Mouse (Mus musculus): ENCODE measurements around the gene Esam.
A peak's percentile ranks its signal among the peaks of the same experiment; 100 is the strongest.

Gene Esam

GRCm38 (mm10) chr9:37530888-37531705, 3.2 kb downstream of the Esam start:
- DNase-seq = peak; percentile 90 to 91

- DNase-seq = no peak
Observed at GRCm38 (mm10) chr9:37536851-37537250, 9.0 kb downstream of the Esam start.

GRCm38 (mm10) chr9:37537658-37538250, 9.9 kb downstream of the Esam start:
- no peak for DNase-seq

DNA sequence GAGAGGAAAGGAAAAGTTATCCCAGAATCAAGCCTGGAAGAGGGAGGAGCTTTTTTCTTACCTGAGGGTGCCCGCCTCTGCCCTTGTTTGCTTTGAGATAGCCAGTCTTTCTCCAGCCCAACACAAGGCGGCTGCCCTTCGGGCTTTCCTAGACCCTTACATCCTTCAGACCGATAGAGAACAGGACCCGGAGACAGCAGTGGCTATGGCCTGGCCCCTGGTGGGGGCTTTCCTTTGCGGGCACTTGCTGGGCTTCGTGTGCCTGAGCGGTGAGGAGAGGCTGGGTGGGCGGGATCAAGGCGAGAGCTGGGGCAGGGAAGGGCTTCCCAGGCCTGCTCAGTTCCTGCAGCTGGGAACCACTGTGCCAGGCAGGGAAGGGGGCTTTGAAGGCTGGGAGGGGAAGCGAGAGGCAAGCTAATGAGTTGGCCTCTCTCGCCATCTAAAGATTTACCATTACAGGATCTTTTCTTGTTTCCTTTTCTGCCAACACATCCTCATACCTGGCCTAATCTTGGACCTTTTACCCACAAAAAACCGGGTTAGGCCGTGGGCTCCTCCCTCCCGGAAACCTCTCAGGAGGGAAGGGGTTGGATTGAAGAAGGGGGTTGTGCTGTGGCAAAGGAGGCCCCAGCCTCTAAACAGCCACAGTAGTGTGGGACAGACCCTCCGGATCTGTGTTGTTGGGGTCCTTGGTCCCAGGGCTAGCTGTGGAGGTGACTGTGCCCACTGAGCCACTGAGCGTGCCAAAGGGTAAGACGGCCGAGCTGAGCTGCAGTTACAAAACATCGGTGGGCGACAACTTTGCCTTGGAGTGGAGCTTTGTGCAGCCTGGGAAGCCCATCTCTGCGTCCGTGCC, 11.5 kb downstream of the Esam start, which contains the start of gene Vsig2:
Gene Vsig2 (plus strand): TSS at position 86 of the 856 bp plus-strand sequence.
- no peak for DNase-seq

DNA sequence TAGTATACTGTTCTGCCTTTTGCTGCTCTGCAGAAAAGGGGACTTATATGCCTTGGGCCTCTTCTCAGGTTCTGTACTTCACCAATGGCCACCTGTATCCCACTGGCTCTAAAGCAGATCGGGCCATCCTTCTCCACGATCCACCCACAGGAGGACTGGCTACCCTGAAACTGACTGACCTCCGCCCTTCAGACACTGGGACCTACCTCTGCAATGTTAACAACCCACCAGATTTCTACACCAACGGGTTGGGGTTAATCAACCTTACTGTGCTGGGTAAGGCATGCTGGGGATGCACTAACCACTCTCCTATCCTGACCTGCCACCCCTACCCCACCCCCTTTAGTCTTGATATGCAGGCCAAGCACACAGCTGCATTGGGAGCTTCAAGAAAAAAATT, 12.3 kb downstream of the Esam start:
- no peak for DNase-seq

DNA sequence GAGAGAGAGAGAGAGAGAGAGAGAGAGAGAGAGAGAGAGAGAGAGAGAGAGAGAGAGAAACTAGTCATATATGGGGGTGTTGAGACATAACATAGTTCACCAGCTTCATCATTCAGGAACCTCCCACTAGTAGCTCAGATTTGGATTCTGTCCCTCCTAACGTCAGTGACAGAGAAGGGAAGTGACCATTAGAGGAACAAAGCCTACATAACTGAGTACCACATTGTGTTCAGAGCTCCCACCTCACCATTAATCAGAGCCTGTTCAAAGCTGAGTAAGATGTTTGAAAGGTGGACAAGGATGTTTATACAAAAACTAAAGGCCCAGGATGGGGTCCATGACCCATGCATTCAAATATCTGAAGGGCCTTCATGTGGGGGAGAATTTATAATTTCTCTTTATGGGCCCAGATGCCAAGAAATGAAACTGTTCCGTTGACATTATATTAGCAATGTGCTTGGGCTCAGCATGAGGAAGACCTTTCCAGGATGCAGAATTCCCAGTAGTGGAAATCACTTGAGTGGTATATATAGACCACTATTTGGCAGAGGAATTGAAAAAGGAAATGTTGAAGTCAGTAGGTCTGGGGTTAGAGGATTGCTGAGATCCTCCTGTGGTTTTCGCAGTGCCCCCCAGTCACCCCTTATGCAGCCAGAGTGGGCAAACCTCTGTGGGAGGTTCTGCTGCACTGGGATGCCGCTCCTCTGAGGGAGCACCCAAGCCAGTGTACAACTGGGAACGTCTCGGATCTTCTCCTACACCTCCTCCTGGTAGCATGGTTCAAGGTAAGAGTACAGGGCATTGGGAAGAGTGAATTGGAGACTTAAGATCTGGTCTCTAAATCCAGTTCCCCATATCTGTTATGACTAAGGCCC, 13.1 kb downstream of the Esam start:
- DNase-seq = no peak

GRCm38 (mm10) chr9:37541851-37542642, 14.2 kb downstream of the Esam start:
- no peak for DNase-seq

- peak; percentile 26 to 35 for DNase-seq
Observed at GRCm38 (mm10) chr9:37543869-37544440, 16.1 kb downstream of the Esam start.

GRCm38 (mm10) chr9:37544447-37545165, 16.7 kb downstream of the Esam start:
- peak; percentile 59 to 73 for DNase-seq

DNA sequence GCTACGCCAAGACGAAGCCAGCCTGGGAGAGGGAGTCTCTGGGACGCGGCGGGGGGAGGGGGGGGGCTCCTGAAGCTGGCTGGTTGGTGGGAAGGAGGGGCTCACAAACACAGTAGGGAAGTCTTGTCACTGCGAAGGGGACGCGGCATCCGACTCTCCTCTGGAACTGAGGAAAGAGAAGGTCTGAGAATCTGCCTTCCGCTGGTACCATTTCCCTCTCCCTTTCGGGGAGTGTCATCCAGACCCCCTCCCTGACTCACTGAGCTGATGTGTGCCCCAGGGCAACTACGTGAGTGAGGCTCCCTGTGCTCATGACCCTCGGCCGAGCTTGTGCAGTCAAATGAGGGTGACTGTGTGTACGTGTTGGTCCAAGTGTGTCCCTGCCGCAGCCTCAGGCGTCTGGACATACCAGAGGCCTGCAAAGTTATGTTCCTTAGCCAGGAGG, 17.3 kb downstream of the Esam start:
- no peak for DNase-seq

- DNase-seq = no peak
Observed at GRCm38 (mm10) chr9:37545847-37546452, 18.1 kb downstream of the Esam start.

GRCm38 (mm10) chr9:37546889-37547288, 19.0 kb downstream of the Esam start:
- DNase-seq = no peak

- DNase-seq = no peak
Observed at GRCm38 (mm10) chr9:37550435-37550834, 22.6 kb downstream of the Esam start.

DNA sequence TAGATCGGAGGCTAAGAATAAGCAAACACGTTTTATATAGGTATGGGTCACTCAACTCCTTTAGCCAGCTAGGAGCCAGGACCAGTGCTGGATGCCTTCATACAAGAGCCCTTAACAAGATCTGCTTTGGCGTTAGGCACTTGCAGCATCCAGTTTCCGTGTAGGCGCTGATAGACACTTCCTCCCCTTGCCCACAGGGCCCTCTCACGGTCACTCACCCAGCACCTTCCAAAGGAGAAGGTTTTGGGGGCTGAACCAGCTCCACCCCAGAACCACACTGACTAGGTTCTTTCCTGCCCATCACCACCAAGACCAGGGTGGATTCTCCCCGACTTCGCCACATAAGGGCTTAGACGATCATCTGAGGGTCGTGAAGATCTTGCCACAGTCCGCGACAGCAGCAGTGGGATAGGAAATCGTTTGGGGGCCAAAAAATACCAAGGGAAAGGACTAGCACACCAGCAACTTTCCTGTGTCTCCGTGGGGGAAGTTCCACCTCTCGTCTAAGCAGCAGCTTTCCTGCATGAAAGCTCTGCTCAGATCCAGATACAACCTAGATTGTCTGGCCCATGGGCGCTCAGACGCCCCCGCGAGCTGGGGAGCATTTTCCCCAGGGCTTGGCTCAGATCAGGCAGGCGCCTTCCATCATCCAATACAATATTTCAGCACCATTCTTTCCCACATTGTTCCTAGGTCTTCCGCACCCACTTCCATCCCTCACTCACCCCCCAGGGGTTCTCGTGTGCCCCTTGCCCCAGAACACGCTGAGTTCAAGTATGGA, 24.1 kb downstream of the Esam start:
- no peak for DNase-seq

DNA sequence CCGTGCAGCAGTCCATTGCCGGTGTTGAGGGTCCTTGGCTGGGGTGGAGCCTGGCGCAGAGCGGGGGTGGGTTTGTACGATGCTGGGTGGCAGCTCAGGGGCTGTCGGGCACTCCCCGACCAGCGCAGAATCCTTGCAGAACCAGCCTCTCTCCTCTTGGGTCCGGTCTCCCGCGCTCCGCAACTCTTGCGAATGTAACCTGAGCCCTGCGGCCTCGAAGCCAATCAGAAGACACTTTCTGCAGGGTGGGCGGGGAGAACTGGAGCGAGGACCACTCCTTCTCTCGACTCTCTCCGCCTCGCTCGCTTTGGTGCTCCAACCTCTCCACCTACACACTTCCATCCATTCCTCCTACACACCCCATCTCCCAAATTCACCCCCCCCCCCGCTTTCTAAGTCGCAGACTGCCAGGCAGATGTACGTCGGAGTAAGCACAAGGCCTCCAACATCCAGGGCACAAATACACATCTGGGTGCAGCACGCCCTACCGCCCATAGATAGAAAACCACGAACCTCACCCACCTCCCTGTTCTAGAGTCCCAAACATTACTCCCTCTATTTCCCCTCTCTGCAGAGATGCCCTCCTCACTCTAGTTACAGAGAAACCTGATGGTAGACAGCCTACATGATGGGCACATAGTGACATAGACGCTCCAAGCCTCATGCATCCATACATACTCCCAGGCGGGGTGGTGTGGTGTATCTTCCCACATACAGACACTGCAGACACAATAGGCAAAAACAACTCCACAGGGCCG, 24.8 kb downstream of the Esam start, which contains the start of gene Nrgn:
Gene Nrgn (minus strand): TSS at position 369 of the 758 bp plus-strand sequence.
- DNase-seq = peak; percentile 76 to 86

DNA sequence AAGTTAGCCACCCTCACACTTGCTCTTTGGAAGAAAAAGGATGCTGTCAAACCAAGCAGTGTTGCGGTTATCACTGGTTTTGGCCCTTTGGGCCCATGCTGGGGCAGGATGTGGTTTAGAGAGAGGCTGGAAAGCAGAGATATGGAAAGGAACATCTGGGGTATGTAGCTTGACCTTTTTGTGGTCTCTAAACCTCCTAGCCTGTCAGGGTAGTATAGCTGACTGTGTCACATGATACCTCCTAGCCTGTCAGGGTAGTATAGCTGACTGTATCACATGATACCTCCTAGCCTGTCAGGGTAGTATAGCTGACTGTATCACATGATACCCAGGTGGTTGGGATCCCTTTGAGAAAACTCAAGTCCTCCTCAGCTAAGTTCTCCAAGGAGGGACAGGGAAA, 26.4 kb downstream of the Esam start:
- no peak for DNase-seq

GRCm38 (mm10) chr9:37554838-37555748, 27.2 kb downstream of the Esam start, which contains the start of gene Siae:
Siae (plus strand) TSS chr9:37555698.
- no peak for DNase-seq

Data from kidney, adult 8-10 months (tissue).